Mouse (Mus musculus): ENCODE data around the gene 1700008O03Rik. TPM values are rescaled to one million over a fixed set of nuclear protein-coding genes. Genes with fewer than 3 reads are reported as not detected.

Gene 1700008O03Rik
- polyA plus RNA-seq, 1 experiment from 2014 or later, result 0.35 TPM

DNA sequence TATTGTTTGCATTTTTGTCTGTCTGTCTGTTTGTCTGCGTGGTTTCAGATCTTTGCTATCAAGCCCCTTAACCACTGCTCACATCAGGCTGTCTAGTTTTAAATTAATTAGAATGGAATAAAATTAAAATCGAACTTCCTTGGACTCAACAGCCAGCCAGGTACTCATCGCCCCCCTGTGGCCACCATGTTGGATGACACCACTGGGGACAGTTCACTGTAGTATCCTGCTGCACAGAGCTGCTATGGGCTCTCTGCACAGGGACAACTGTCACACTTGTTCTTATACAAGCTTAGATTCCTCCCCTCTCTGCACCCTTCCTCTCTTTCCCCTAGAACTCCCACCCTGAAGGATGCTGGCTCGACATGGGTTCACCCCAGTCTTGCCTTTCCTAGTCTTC is 67.7 kb downstream of the 1700008O03Rik start:
- ATAC-seq (ENCODE audit: extremely low read depth, insufficient number of reproducible peaks, low FRiP score, low TSS enrichment), result no peak
- no peaks in the 10 kb centered on the region for H3K9me3 ChIP-seq
- peaks cover 89% of the 10 kb centered on the region for H3K27me3 ChIP-seq (replicated peaks)
- H3K4me2 ChIP-seq, result no peak overlapping the region
- no peak overlapping the region for H3K4me3 ChIP-seq
- no peak overlapping the region for H3K9ac ChIP-seq
- no peaks in the 10 kb centered on the region for H3K36me3 ChIP-seq
- WGBS, result 27% methylated on average over 4 of the region's 4 CpGs
- H3K4me1 ChIP-seq, result no peaks in the 10 kb centered on the region
- H3K27ac ChIP-seq (replicated peaks), result no peak overlapping the region

DNA sequence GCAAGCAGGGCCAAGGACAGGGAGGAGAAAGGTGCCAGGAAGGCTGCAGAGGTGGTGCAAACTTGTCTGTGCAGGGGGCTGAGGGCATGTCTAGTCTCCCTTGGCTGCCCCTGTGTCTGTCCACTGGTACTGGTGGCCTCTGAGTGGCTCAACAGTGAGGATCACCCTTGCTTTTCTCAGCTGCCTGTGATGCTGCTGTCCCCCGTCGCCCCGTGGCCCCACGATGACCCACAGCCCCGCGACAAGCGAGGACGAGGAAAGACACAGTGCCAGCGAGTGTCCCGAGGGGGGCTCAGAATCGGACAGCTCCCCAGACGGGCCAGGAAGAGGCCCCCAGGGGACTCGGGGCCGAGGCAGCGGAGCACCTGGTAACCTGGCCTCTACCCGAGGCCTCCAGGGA is 73.1 kb downstream of the 1700008O03Rik start:
- peaks cover 16% of the 10 kb centered on the region for H3K4me1 ChIP-seq
- no peaks in the 10 kb centered on the region for H3K36me3 ChIP-seq
- WGBS, result 52% methylated on average over 16 of the region's 16 CpGs
- H3K9me3 ChIP-seq, result no peaks in the 10 kb centered on the region
- no peak for ATAC-seq (ENCODE audit: extremely low read depth, insufficient number of reproducible peaks, low FRiP score, low TSS enrichment)
- H3K4me2 ChIP-seq, result no peak overlapping the region
- H3K9ac ChIP-seq, result no peak overlapping the region
- peaks cover 97% of the 10 kb centered on the region for H3K27me3 ChIP-seq (replicated peaks)
- no peak overlapping the region for H3K4me3 ChIP-seq
- no peak overlapping the region for H3K27ac ChIP-seq (replicated peaks)

DNA sequence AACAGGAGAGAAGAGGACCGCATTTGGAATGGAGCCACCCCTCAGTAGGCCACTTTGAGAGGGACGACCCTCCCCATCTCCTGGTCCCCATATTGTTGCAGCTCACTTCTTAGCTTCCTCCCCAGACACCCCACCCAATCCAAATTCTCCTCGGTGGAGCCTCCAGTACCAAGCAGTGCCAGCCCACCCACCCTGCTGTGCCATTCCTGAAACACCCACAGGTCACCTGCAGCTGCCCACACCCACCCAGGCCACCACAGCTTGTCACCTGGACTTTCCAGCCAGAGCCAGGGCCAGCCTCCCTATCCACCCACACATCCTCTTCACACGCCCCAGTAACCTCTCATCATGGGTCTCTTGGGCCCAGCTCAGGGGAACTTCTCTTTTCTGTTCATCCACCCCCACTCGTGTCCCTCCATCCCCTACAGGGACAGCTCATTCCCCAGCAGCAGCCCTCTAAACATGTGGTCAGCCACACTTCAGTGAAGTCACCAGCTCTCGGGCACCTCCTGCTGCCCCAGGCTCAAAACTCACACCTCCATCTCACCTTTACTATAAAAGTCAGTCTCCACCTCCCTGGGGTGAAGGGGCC is 73.8 kb downstream of the 1700008O03Rik start:
- Histone ChIP-seq H3K4me2 (peak overlapping the region; percentile 90; the same call in 1 of the 2 replicates), H3K9ac (no peak overlapping the region), H3K4me1 (peaks cover 16% of the 10 kb centered on the region), H3K4me3 (no peak overlapping the region), H3K9me3 (no peaks in the 10 kb centered on the region), H3K36me3 (no peaks in the 10 kb centered on the region), H3K27me3 (replicated peaks) (peaks cover 98% of the 10 kb centered on the region), H3K27ac (replicated peaks) (no peak overlapping the region)
- ATAC-seq (ENCODE audit: extremely low read depth, insufficient number of reproducible peaks, low FRiP score, low TSS enrichment), result no peak
- WGBS, result 11% methylated on average over 6 of the region's 6 CpGs

DNA sequence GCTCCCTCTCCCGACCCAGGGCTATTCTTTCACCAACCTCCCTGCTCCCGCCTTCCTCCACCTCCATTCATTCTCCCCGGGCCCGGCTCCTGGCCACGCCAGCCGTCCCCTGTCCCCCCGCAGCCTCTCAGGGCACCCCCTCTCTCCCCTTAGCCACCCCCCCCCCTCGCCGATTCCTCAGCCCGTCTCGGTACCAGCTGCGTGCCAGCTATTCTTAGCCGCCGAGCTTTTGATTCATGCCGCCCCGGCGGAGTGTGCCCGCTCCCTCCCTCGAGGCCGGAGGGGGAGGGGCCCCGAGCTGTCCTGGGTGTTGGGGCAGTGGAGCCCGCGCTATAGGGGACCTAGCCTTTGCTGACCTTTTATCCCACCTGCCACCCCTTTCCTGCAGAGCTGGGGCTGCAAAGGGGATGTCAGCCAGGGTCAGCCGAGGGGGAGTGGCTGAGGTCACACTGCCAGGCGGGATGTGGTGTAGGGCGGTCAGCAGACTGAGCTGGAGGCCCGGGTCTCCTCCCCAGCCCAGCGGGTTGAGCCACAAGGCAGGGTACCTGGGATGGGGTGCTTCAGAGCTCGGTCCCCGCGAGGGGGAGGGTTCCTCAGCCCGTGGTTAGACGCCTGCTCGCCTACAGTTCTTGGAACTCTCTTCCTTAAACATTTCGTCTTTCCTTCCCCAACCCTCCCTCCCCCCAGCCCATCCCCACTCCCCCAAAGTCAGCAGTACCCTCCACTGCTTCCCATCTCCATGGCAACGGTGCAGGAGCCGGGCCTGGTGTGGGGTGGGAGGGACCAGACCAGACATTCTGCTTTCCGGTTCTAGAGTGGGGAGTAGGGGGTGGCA is 74.5 kb downstream of the 1700008O03Rik start:
- Histone ChIP-seq H3K9ac (peak overlapping the region; percentile 79), H3K4me2 (peak overlapping the region; percentile 90), H3K4me3 (peak overlapping the region; percentile 55), H3K27ac (replicated peaks) (no peak overlapping the region), H3K27me3 (replicated peaks) (peaks cover 98% of the 10 kb centered on the region), H3K9me3 (no peaks in the 10 kb centered on the region), H3K4me1 (peaks cover 16% of the 10 kb centered on the region), H3K36me3 (no peaks in the 10 kb centered on the region)
- ATAC-seq (ENCODE audit: extremely low read depth, insufficient number of reproducible peaks, low FRiP score, low TSS enrichment), result no peak
- WGBS, result 1% methylated on average over 38 of the region's 38 CpGs

DNA sequence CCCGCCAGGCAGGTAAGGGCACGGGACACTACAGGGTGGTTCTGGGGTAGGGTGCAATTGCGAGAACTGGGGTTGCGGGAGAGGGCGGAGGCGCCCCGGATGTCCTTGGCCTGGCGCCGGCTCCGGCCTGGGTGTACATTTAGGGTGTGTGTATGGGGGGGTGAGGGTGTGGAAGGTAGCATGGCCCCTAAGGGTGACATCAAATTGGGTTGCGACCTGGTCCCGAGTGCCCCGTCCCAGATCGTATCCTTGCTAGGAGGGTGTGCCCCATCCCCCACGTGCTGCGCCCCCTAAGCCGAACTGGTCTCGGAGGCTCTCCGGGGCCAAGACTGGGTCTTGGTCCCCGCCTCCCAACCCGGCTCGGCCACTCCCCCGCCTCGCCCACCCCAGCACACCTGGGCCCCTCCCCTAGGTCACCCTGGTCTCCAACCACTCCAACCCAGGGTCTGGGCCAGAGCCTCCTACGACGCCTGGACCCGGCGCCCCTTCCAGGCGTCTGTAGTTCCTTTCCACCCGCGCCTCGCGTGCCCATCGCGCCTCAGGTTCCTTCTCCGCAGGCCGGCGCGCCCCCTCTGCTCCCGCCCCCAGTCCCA is 75.2 kb downstream of the 1700008O03Rik start:
- H3K36me3 ChIP-seq, result no peaks in the 10 kb centered on the region
- H3K4me1 ChIP-seq, result peaks cover 22% of the 10 kb centered on the region
- under 1% methylated on average over 37 of the region's 40 CpGs for WGBS
- H3K27ac ChIP-seq (replicated peaks), result no peak overlapping the region
- H3K9me3 ChIP-seq, result no peaks in the 10 kb centered on the region
- ATAC-seq (ENCODE audit: extremely low read depth, insufficient number of reproducible peaks, low FRiP score, low TSS enrichment), result no peak
- H3K4me3 ChIP-seq, result peak overlapping the region; percentile 55
- H3K4me2 ChIP-seq, result peak overlapping the region; percentile 90
- peak overlapping the region; percentile 79 for H3K9ac ChIP-seq
- peaks cover 92% of the 10 kb centered on the region for H3K27me3 ChIP-seq (replicated peaks)

Other genes with a start within 250 kb of the 1700008O03Rik start
- not detected in 2 replicates for gene Klk1b16, start 249.1 kb downstream of the 1700008O03Rik start, polyA plus RNA-seq (2015; fragmentation: Nextera tagmentation; extraction: Ambion mirVana)
- not detected in 2 replicates for gene Klk1b24, start 197.6 kb downstream of the 1700008O03Rik start, polyA plus RNA-seq (2015; fragmentation: Nextera tagmentation; extraction: Ambion mirVana)
- gene Klk1b3, start 187.6 kb downstream of the 1700008O03Rik start, polyA plus RNA-seq (2015; fragmentation: Nextera tagmentation; extraction: Ambion mirVana), result not detected in 2 replicates
- not detected in 2 replicates for gene Klk1b4, start 178.4 kb downstream of the 1700008O03Rik start, polyA plus RNA-seq (2015; fragmentation: Nextera tagmentation; extraction: Ambion mirVana)
- gene Klk1b5, start 169.9 kb downstream of the 1700008O03Rik start, polyA plus RNA-seq (2015; fragmentation: Nextera tagmentation; extraction: Ambion mirVana), result not detected in 2 replicates
- gene Klk1, start 160.5 kb downstream of the 1700008O03Rik start, polyA plus RNA-seq (2015; fragmentation: Nextera tagmentation; extraction: Ambion mirVana), result not detected in 2 replicates
- gene Gm36864, start 149.6 kb downstream of the 1700008O03Rik start, polyA plus RNA-seq (2015; fragmentation: Nextera tagmentation; extraction: Ambion mirVana), result 0.09 TPM in 1 of 2 replicates, not detected in the other
- gene 1700028J19Rik, start 139.1 kb downstream of the 1700008O03Rik start, polyA plus RNA-seq (2015; fragmentation: Nextera tagmentation; extraction: Ambion mirVana), result 0.79 and 0.93 TPM in 2 replicates
- gene 2410002F23Rik, start 139.1 kb downstream of the 1700008O03Rik start, polyA plus RNA-seq (2015; fragmentation: Nextera tagmentation; extraction: Ambion mirVana), result 85.1 and 87.1 TPM in 2 replicates
- gene Acp4, start 128.4 kb downstream of the 1700008O03Rik start, polyA plus RNA-seq (2015; fragmentation: Nextera tagmentation; extraction: Ambion mirVana), result not detected in 2 replicates
- gene Gm15517, start 124.4 kb downstream of the 1700008O03Rik start, polyA plus RNA-seq (2015; fragmentation: Nextera tagmentation; extraction: Ambion mirVana), result not detected in 2 replicates
- gene Clec11a, start 78.9 kb downstream of the 1700008O03Rik start, polyA plus RNA-seq (2015; fragmentation: Nextera tagmentation; extraction: Ambion mirVana), result 0.67 and 0.71 TPM in 2 replicates
- 0.62 and 0.80 TPM in 2 replicates for gene Shank1, start 75.6 kb downstream of the 1700008O03Rik start, polyA plus RNA-seq (2015; fragmentation: Nextera tagmentation; extraction: Ambion mirVana)
- gene Syt3, start 1.7 kb downstream of the 1700008O03Rik start, polyA plus RNA-seq (2015; fragmentation: Nextera tagmentation; extraction: Ambion mirVana), result 0.53 and 0.62 TPM in 2 replicates
- gene Lrrc4b, start 43.2 kb upstream of the 1700008O03Rik start, polyA plus RNA-seq (2015; fragmentation: Nextera tagmentation; extraction: Ambion mirVana), result 1.6 and 1.7 TPM in 2 replicates
- gene Aspdh, start 79.6 kb upstream of the 1700008O03Rik start, polyA plus RNA-seq (2015; fragmentation: Nextera tagmentation; extraction: Ambion mirVana), result 0.70 and 1.4 TPM in 2 replicates
- 138 and 158 TPM in 2 replicates for gene Josd2, start 82.2 kb upstream of the 1700008O03Rik start, polyA plus RNA-seq (2015; fragmentation: Nextera tagmentation; extraction: Ambion mirVana)
- 88.2 and 93.2 TPM in 2 replicates for gene Emc10, start 110.7 kb upstream of the 1700008O03Rik start, polyA plus RNA-seq (2015; fragmentation: Nextera tagmentation; extraction: Ambion mirVana)
- 8.5 and 9.1 TPM in 2 replicates for gene Fam71e1, start 110.8 kb upstream of the 1700008O03Rik start, polyA plus RNA-seq (2015; fragmentation: Nextera tagmentation; extraction: Ambion mirVana)
- 2.2 and 2.4 TPM in 2 replicates for gene Mybpc2, start 138.8 kb upstream of the 1700008O03Rik start, polyA plus RNA-seq (2015; fragmentation: Nextera tagmentation; extraction: Ambion mirVana)
- 0.05 and 0.13 TPM in 2 replicates for gene Spib, start 146.3 kb upstream of the 1700008O03Rik start, polyA plus RNA-seq (2015; fragmentation: Nextera tagmentation; extraction: Ambion mirVana)
- gene Pold1, start 163.0 kb upstream of the 1700008O03Rik start, polyA plus RNA-seq (2015; fragmentation: Nextera tagmentation; extraction: Ambion mirVana), result 56.1 and 58.7 TPM in 2 replicates
- 53.5 and 58.3 TPM in 2 replicates for gene Nr1h2, start 168.1 kb upstream of the 1700008O03Rik start, polyA plus RNA-seq (2015; fragmentation: Nextera tagmentation; extraction: Ambion mirVana)
- gene Napsa, start 186.6 kb upstream of the 1700008O03Rik start, polyA plus RNA-seq (2015; fragmentation: Nextera tagmentation; extraction: Ambion mirVana), result 0.39 and 0.43 TPM in 2 replicates
- gene Kcnc3, start 204.8 kb upstream of the 1700008O03Rik start, polyA plus RNA-seq (2015; fragmentation: Nextera tagmentation; extraction: Ambion mirVana), result 0.05 and 0.17 TPM in 2 replicates

Data from heart, embryonic 13.5 days (tissue).